Mouse (Mus musculus) right cerebral cortex, adult 2 months (tissue): ENCODE measurements around the gene Qpct.
A peak's percentile ranks its signal among the peaks of the same experiment; 100 is the strongest.

Experiments used
- DNase-seq, 2 experiments: peaks; one replicate each; pipeline ENCODE4 v3.0.0; 2021 to 2022; ENCODE audit warnings: low spot score in 2 of 2

The Qpct gene

GRCm38 (mm10) chr17:79051606-79052005 is at the start of gene Qpct:
TSS of gene Qpct (plus strand) at chr17:79051906.
- DNase-seq: no peak

GRCm38 (mm10) chr17:79013625-79014024 is 38.1 kb upstream of the Qpct start:
- DNase-seq: no peak

GRCm38 (mm10) chr17:79014911-79015685 is 36.6 kb upstream of the Qpct start:
- DNase-seq: no peak

GRCm38 (mm10) chr17:79015831-79016230 is 35.9 kb upstream of the Qpct start:
- no peak for DNase-seq

- no peak for DNase-seq
Measured at GRCm38 (mm10) chr17:79018422-79018821, 33.3 kb upstream of the Qpct start.

- no peak for DNase-seq
Measured at GRCm38 (mm10) chr17:79019726-79020207, 31.9 kb upstream of the Qpct start.

GRCm38 (mm10) chr17:79020208-79020983 is 31.3 kb upstream of the Qpct start, which contains the start of gene Prkd3:
TSS of gene Prkd3 (minus strand) at chr17:79020816.
- DNase-seq: peak; percentile 36 to 40

GRCm38 (mm10) chr17:79020984-79021335 is 30.7 kb upstream of the Qpct start:
- peak in 1 of 2 experiments; percentile 5 for DNase-seq

- DNase-seq: no peak
Measured at GRCm38 (mm10) chr17:79022746-79023145, 29.0 kb upstream of the Qpct start.

GRCm38 (mm10) chr17:79024544-79024943 is 27.2 kb upstream of the Qpct start:
- DNase-seq: no peak

GRCm38 (mm10) chr17:79029226-79029625 is 22.5 kb upstream of the Qpct start:
- no peak for DNase-seq

GRCm38 (mm10) chr17:79031569-79031968 is 20.1 kb upstream of the Qpct start:
- no peak for DNase-seq

- DNase-seq: no peak
Measured at GRCm38 (mm10) chr17:79032782-79033181, 18.9 kb upstream of the Qpct start.

GRCm38 (mm10) chr17:79039660-79040059 is 12.0 kb upstream of the Qpct start:
- no peak for DNase-seq

GRCm38 (mm10) chr17:79043705-79044104 is 8.0 kb upstream of the Qpct start:
- DNase-seq: no peak

GRCm38 (mm10) chr17:79052088-79052812 is 544 bp downstream of the Qpct start:
- peak; percentile 62 to 63 for DNase-seq

GRCm38 (mm10) chr17:79058271-79058670 is 6.6 kb downstream of the Qpct start:
- DNase-seq: no peak

GRCm38 (mm10) chr17:79060221-79060620 is 8.5 kb downstream of the Qpct start:
- no peak for DNase-seq

GRCm38 (mm10) chr17:79064250-79064649 is 12.5 kb downstream of the Qpct start:
- DNase-seq: no peak

GRCm38 (mm10) chr17:79068581-79068980 is 16.9 kb downstream of the Qpct start:
- DNase-seq: no peak

- DNase-seq: no peak
Measured at GRCm38 (mm10) chr17:79069019-79069418, 17.3 kb downstream of the Qpct start.
